Mouse (Mus musculus) ES-Bruce4 (cell line): ENCODE measurements around the gene Kmt5b. TPM values are rescaled to one million over a fixed set of nuclear protein-coding genes. Genes with fewer than 3 reads are reported as not detected.

ENCODE experiments used
- H3K27ac ChIP-seq: 2 replicates; pipeline ENCODE4 v1.5.1; 2012; ENCODE audit warnings: low read length, inconsistent platforms; ENCODE audit not compliant: insufficient read depth
- H3K27me3 ChIP-seq: 2 replicates; pipeline ENCODE4 v1.6.1; 2012; ENCODE audit warnings: mild to moderate bottlenecking, low read length, inconsistent platforms; ENCODE audit not compliant: control insufficient read depth, poor library complexity, insufficient read depth, severe bottlenecking
- H3K36me3 ChIP-seq: 2 replicates; pipeline ENCODE4 v1.6.1; 2012; ENCODE audit warnings: inconsistent platforms, mild to moderate bottlenecking, low read length, moderate library complexity; ENCODE audit not compliant: control insufficient read depth, poor library complexity, insufficient read depth, severe bottlenecking
- H3K4me1 ChIP-seq: one replicate; pipeline ENCODE4 v1.8.1; 2011; ENCODE audit warnings: low read length; ENCODE audit not compliant: control insufficient read depth, insufficient read depth
- H3K4me3 ChIP-seq: 2 replicates; pipeline ENCODE4 v1.5.1; 2011; ENCODE audit warnings: low read depth, mild to moderate bottlenecking, low read length
- H3K9ac ChIP-seq: 2 replicates; pipeline ENCODE4 v1.6.1; 2012; ENCODE audit warnings: low read depth, mild to moderate bottlenecking, inconsistent platforms; ENCODE audit not compliant: poor library complexity, severe bottlenecking
- H3K9me3 ChIP-seq: replicated peaks from 2 replicates; pipeline ENCODE4 v1.6.1; 2012; ENCODE audit warnings: mild to moderate bottlenecking, low read length, inconsistent platforms; ENCODE audit not compliant: control insufficient read depth, poor library complexity, insufficient read depth, severe bottlenecking
- CTCF ChIP-seq: IDR thresholded peaks from one replicate; pipeline ENCODE4 v1.8.1; 2011; ENCODE audit warnings: low read depth, low read length
- EP300 ChIP-seq: IDR thresholded peaks from 2 replicates; pipeline ENCODE4 v1.6.1; 2011; ENCODE audit warnings: low read depth, low read length; ENCODE audit not compliant: insufficient read depth
- POLR2A ChIP-seq: IDR thresholded peaks from one replicate; pipeline ENCODE4 v1.8.1; 2011; ENCODE audit warnings: low read length; ENCODE audit not compliant: insufficient read depth
- polyA plus RNA-seq: library from polyadenylated mRNA; stranded (reverse); fragments of >200 nt; gene quantifications from 2 replicates; pipeline ENCODE4 v1.2.4, GENCODE M21; 2011; ENCODE audit warnings: low read depth; ENCODE audit not compliant: missing spikeins, insufficient read depth, insufficient read length

Gene Kmt5b
- polyA plus RNA-seq, 1 experiment, result 39.4 TPM

GRCm38 (mm10) chr19:3790077-3790476 is 22.9 kb downstream of the Kmt5b start:
- H3K27me3 ChIP-seq, result no peaks in the 10 kb centered on the region
- no peaks in the 10 kb centered on the region for H3K9me3 ChIP-seq
- H3K4me3 ChIP-seq, result no peak overlapping the region
- no peak overlapping the region for H3K27ac ChIP-seq
- no peaks in the 10 kb centered on the region for H3K4me1 ChIP-seq
- TF ChIP-seq CTCF, result no peak
- TF ChIP-seq POLR2A, result no peak
- no peak for TF ChIP-seq EP300
- H3K36me3 ChIP-seq, result no peaks in the 10 kb centered on the region; the same call in none of the 2 replicates
- no peak overlapping the region for H3K9ac ChIP-seq

GRCm38 (mm10) chr19:3805526-3805925 is 38.3 kb downstream of the Kmt5b start:
- no peak overlapping the region for H3K4me3 ChIP-seq
- H3K36me3 ChIP-seq, result peaks cover 19% of the 10 kb centered on the region
- no peaks in the 10 kb centered on the region for H3K4me1 ChIP-seq
- no peaks in the 10 kb centered on the region for H3K9me3 ChIP-seq
- H3K9ac ChIP-seq, result no peak overlapping the region
- no peak for TF ChIP-seq CTCF
- TF ChIP-seq POLR2A, result no peak
- TF ChIP-seq EP300, result no peak
- H3K27ac ChIP-seq, result no peak overlapping the region
- H3K27me3 ChIP-seq, result no peaks in the 10 kb centered on the region

GRCm38 (mm10) chr19:3810536-3811233 is 43.5 kb downstream of the Kmt5b start:
- Histone ChIP-seq H3K36me3 (peaks cover 3% of the 10 kb centered on the region; the same call in 1 of the 2 replicates), H3K9ac (no peak overlapping the region), H3K4me3 (no peak overlapping the region), H3K9me3 (no peaks in the 10 kb centered on the region), H3K27me3 (no peaks in the 10 kb centered on the region), H3K27ac (no peak overlapping the region), H3K4me1 (peaks cover 2% of the 10 kb centered on the region)
- TF ChIP-seq POLR2A (no peak), CTCF (no peak), EP300 (no peak)

- no peak for TF ChIP-seq CTCF
- TF ChIP-seq POLR2A, result no peak
- TF ChIP-seq EP300, result no peak
- no peak overlapping the region for H3K9ac ChIP-seq
- H3K27ac ChIP-seq, result no peak overlapping the region
- no peak overlapping the region for H3K4me3 ChIP-seq
- no peaks in the 10 kb centered on the region for H3K9me3 ChIP-seq
- H3K27me3 ChIP-seq, result no peaks in the 10 kb centered on the region
- H3K36me3 ChIP-seq, result no peaks in the 10 kb centered on the region
- peaks cover 2% of the 10 kb centered on the region for H3K4me1 ChIP-seq
Observed at GRCm38 (mm10) chr19:3814461-3814860, 47.2 kb downstream of the Kmt5b start.

GRCm38 (mm10) chr19:3815824-3816223 is 48.6 kb downstream of the Kmt5b start:
- H3K9me3 ChIP-seq, result no peaks in the 10 kb centered on the region
- H3K9ac ChIP-seq, result no peak overlapping the region
- peaks cover 2% of the 10 kb centered on the region for H3K4me1 ChIP-seq
- no peaks in the 10 kb centered on the region for H3K36me3 ChIP-seq
- H3K27me3 ChIP-seq, result no peaks in the 10 kb centered on the region
- TF ChIP-seq EP300 (no peak), POLR2A (no peak), CTCF (no peak)
- no peak overlapping the region for H3K27ac ChIP-seq
- no peak overlapping the region for H3K4me3 ChIP-seq

GRCm38 (mm10) chr19:3819080-3819479 is 51.9 kb downstream of the Kmt5b start:
- Histone ChIP-seq H3K4me3 (no peak overlapping the region), H3K36me3 (no peaks in the 10 kb centered on the region), H3K27me3 (no peaks in the 10 kb centered on the region), H3K4me1 (peaks cover 2% of the 10 kb centered on the region), H3K27ac (no peak overlapping the region), H3K9ac (no peak overlapping the region), H3K9me3 (no peaks in the 10 kb centered on the region)
- no peak for TF ChIP-seq POLR2A
- no peak for TF ChIP-seq EP300
- no peak for TF ChIP-seq CTCF
